Mouse (Mus musculus) v-Abl transformed pro-B cells (cell line): Measurements from ENCODE around the gene Zfp969.
"Not testable (repeated sequence)": the region's sequence is repeated elsewhere in the genome, so short reads cannot be mapped to it uniquely, and the experiment has no call there.

ENCODE experiments used
- in situ Hi-C, 2 experiments: fragments of 400-800 bp; cut with MboI; formaldehyde crosslinking; loops; one replicate each; pipeline ENCODE4 v1.15.1; 2025; ENCODE audit not compliant: unreplicated experiment in 2 of 2

Gene Zfp969

GRCm38 (mm10) chr2:175703546-175703945 lies at the start of gene Zfp969:
Gene Zfp969, minus strand, starts transcription at chr2:175703646.
- in situ Hi-C loops = not testable (repeated sequence)

- in situ Hi-C loops = not testable (repeated sequence)
These were observed 37.8 kb upstream of the Zfp969 start, which contains the start of gene Gm2007 for GRCm38 (mm10) chr2:175741237-175741636. Gene Gm2007, plus strand, starts transcription at chr2:175741537.

- in situ Hi-C loops = not testable (repeated sequence)
These were observed 59.8 kb downstream of the Zfp969 start, which contains the start of gene Gm11007 for GRCm38 (mm10) chr2:175643678-175644077. Gene Gm11007, plus strand, starts transcription at chr2:175643978.
